Mouse (Mus musculus) ovary, adult 18-20 months (tissue): Measurements from ENCODE around the gene Mrpl24.
"Not testable (repeated sequence)": the region's sequence is repeated elsewhere in the genome, so short reads cannot be mapped to it uniquely, and the experiment has no call there.

Experiments
- DNase-seq: peaks from one replicate; pipeline ENCODE4 v3.0.0; 2022; ENCODE audit warnings: low spot score, mixed read lengths

Gene Mrpl24

DNA sequence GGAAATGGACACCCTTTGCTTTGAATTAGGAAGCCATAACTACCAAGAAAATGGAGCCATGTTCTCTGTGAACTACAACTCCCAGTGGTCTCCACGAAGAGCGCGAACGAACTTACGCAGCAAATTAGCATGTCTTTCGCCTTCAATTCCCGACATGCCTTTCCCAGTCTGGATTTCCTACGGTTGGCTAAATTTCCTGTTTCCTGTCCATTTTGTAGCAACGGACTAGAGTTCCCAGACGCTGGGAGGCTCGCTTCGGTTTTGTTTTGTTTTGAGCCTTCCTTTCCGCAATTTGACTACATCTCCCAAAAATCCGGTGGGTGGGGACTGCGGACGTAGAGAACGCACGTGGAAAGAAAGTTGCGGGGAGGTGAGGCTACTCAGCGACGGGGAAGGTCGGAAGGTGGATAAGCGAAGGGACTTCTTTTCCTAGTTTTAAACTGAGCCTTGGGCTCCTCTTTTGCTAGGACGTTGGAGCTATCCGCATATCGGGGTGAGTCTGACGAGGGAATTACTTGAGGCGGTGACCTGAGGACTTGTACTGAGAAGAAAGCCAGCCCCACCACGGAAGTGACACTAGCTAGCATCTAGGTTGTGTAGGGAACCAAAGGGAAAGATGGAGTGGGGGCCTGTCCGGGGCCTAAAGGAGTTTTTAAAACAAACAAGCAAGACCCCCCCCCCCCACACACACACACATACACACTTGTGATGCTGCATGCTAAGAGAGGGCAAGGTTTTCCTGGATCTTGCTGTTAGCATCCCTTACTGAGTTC lies at the start of gene Mrpl24:
Gene Mrpl24, plus strand, starts transcription at position 171 of the 773 bp plus-strand sequence.
- DNase-seq, result peak; percentile 81

DNA sequence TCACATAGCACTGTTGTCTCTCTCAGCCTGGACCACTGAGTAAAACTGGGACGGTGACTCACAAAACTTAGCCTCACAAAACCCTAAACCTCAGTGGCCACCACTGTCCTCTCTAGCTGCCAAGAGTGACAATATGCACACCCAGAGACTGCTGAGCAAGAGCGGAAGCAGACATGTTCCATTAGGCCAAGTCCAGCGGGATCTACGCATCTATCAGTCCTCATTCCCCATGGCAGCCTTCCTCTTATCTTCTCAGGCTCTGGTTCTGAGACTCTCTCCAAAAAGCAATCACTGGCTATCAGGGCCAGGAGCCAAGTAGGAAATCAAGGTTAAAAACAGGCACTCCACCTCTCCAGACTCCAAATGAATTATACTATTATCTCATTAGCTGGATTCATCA lies 41.6 kb upstream of the Mrpl24 start:
- DNase-seq, result no peak

DNA sequence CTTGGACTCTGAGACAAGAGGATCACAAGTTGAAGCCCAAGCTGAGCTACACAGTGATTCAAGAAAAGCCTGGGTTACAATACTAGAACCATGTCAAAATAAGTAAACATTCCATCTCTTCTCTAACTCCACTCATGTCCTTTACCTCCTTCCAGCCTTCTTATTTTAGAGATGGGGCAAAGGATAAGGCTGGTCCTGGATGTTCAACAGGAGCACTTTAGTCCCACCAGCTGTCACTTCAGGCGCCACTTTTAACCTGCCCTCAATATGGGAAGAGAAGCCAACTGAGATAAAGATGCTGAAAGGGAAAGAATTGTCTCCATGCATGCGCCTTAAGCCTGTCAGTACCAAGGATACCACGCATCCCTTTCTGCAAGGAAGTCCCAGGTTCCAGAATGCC lies 35.0 kb upstream of the Mrpl24 start:
- no peak for DNase-seq

DNA sequence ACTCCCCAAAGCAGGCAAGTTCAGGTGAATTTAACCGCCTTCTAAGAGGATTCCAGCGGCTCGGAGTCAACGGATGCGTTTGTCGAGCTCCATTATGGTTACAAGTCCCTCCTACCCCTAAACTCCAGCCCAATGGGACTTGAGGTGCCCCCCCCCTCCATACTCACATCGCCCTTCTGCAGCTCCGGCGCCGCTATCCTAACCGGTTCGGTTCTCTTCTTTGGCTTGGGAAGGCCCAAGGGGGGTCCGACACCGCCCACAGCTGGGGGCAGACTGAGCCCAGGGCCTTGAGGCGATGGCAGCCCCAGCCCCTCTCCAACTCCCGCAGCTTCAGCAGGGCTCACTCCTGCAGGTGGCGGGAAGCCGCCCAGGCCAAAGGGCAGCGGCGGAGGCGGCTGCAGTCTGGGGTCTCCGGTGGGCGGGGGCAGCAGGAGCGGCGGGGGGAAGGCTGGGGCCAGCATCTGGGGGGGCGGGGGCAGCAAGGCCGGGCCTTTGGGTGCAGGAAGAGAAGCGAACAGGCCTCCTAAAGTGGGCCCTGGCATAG lies 34.5 kb upstream of the Mrpl24 start:
- peak; percentile 24 for DNase-seq

DNA sequence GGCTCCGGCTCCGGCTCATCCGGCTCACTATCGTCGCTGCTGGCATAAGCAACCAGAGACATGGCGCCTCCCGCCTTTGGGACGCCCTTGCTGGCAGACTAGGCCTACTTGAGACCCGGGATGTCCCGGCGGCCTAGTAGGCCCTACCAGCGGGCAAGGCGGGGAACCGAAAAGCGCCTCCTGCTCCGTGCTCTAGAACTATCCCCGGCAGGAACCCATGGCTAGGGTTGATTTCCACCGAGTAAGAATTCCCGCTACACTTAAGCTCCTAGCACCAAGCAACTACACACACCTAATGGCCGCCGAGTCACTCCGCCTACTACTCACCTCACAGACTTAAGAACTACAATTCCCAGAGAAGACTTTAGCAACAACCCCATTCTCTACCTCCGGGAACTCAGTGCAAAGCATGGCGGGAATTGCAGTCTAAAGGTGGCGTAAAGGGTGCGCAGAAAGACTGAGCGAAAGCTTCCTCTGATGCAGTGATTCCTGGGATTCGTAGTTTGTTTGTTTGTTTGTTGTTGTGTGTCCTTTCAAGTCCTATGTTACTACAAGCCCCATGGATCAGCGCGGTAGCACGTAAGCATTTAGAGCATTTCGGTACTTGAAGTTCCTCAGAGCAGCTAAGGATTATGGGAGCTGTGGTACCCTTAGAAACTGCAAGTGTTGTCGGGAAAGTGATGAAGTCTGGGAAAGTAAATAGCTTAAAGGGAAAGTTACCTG lies 33.9 kb upstream of the Mrpl24 start, which contains the start of gene Prcc:
Gene Prcc, minus strand, starts transcription at position 328 of the 723 bp plus-strand sequence.
- DNase-seq, result peak; percentile 95

DNA sequence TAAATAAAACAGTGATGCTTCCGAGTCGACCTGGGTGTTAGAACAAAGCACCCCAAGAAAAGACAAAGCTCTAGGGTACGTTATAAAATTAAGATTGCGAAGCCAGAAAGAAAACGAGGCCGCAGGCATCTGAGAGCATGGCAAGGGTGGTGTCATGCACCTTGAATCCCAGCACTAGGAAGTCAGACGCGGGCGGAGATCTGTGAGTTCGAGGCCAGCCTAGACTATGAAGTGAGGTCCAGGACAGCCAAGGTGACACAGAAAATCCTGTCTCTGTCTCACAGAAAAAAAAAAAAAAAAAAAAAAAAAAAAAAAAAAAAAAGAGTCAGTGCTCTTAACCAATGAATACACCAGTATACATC lies 33.3 kb upstream of the Mrpl24 start:
- no peak for DNase-seq

DNA sequence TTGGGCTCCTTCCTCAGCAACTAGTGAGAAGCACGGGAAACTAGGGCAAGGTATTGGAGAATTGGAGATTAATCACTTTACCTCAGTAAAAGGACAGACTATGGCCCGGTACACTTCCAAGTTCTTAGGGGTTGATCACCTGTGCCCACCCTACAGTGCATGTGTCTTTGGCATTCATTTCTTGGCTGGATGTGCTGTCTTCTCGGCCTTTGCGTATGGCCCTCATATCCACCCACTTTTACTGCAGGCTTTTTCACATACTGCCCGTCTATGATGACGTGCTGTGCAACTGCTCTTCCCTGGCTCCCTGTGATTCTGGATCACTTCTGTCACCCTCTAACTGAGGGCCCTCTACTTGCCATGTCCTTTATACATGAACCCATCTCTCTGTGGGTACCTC lies 32.9 kb upstream of the Mrpl24 start:
- DNase-seq, result no peak

DNA sequence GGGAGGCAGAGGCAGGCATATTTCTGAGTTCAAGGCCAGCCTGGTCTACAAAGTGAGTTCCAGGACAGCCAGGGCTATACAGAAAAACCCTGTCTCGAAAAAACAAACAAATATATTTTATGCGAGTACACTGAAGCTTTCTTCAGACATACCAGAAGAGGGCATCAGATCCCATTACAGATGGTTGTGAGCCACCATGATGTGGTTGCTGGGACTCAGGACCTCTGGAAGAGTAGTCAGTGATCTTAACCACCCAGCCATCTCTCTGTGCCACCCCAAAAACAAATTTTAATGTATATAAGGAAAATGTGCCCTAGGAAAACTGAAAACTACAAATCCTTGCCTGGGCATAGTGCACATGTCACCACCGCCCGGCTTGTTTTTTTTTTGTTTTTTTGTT lies 31.9 kb upstream of the Mrpl24 start:
- DNase-seq, result not testable (repeated sequence)

DNA sequence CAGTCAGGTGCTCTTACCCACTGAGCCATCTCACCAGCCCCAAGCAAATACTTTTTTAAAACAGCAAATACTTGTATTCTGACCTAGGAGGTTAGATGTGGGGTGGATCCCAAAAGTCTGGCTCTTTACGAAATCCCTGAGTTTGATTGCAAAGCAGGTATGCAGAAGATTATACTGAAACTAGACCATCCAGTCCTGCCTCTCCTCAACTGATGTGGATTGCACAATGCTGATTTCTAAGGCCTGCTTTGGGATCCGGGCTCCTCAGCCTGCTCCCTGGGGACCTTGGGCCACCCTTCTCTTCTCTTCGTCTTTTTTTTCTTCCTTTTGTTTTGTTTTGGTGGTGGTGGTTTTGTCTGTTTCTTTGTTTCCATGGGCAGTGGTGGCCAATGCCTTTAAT lies 27.8 kb upstream of the Mrpl24 start:
- DNase-seq, result no peak

DNA sequence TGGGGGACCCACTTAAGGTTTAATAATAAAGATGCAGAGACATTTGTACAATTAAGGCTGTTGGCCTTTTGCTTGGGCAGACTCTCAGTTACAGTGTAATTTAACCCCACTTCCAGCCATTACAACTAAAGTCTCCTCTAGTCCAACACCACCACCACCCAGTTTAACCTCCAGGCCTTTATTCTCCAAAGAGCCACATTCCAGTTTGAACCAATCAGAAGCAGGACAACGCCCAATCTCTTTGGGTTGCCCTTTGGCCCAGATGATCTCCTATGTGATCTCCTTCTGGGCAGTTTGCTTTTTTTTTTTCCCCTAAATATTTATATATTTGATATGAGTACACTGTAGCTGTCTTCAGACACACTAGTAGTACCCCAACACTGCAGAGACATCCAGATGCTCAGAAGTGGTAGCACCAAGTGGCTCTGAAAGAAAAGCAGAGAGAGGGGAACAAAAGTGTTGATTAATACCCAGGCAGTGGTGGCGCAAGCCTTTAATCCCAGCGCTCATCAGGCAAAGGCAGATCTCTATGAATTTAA lies 25.9 kb upstream of the Mrpl24 start:
- DNase-seq, result no peak

DNA sequence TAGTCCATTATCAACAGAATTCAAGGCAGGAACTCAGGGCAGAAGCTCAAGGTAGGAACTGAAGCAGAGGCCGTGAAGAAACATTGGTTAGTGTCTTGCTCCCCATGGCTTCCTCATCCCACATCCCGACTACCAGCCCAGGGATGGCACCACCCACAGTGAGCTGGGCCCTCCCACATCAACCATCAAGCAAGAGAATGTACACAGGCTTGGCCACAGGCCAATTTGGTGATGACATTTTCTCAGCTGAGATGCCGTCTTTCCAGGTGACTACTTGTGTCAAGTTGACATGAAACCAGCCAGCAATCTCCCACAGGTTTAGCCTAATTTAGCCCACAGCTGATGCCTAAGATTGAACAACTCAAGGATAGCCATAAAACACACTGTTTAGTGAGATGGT lies 20.0 kb upstream of the Mrpl24 start:
- DNase-seq, result no peak

DNA sequence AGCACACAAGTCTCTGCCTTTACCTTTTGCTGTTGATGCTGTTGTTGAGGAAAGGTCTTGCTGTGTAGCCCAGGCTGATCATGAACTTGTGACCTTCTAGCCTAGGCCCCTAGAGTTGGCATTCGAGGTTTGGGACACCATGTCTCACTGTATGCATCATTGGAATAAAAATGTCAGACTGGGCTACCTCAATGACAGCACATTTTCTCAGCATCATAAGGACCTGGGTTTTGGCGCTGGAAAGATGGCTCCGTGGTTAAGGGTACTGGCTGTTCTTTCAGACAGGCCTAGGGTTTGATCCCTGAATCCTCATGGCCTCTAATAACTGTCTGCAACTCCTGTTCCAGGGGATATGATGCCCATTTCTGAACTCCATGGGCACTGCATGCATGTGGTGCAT lies 19.5 kb upstream of the Mrpl24 start:
- DNase-seq, result no peak

DNA sequence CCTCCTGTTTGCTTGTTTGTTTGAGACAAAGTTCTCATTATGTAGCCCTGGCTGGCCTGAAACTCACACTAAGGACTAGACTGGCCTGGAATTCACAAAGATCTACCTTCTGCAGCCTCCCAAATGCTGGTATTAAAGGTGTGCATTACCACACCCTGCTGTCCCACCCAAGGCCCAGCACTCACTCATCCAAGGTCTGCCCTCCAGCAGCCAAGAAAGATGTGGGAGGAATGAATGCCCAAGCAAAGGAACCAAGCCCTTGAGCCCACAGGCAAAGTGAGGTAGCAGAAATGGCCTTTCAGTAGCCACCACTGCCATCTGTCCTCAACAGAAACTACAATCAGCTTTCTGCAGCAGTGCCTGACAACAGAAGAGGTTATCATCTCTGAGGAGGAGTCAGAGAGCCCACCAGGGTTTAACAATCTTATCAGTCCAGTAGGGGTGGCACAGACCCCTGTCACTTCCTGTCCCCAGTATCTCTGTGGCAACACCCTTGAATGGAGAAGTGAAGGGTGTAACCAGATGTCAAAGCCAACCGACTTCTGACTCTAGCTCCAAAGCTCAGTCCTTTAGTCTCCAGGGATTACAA lies 18.2 kb upstream of the Mrpl24 start:
- no peak for DNase-seq

DNA sequence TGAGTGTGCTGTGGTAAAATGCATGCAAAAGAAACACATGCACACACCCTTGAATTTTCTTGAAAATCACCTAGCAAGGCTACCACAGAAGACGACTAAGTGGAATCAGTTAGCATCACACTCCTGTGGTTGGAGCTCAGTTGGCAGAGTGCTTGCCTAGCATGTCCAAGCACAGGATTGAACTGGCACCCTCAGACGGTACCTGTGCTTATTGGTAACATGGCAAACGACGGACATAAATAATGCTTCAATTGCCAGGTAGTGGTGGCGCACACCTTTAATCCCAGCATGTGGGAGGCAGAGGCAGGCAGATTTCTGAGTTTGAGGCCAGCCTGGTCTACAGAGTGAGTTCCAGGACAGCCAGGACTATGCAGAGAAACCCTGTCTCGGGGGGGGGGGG lies 17.3 kb upstream of the Mrpl24 start:
- not testable (repeated sequence) for DNase-seq

DNA sequence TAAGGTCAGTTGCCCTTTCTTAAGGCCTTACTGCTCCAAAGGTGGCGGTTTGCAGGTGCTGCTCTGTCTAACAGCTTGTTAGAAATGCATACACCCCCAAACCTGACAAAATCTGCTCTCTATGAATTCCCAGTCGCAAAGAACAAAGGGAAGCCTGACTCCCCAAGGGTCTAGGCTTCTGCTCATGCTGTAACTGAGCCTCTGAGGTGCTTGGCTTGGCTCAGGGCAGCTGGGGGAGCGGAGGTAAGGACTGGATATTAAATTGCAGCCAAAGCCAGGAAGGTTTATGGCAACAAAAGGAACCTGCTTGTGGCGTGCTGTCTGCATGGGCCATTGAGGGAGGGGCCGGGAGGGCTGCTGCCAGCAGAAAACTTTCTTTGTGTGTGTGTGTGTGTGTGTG lies 15.5 kb upstream of the Mrpl24 start:
- no peak for DNase-seq

DNA sequence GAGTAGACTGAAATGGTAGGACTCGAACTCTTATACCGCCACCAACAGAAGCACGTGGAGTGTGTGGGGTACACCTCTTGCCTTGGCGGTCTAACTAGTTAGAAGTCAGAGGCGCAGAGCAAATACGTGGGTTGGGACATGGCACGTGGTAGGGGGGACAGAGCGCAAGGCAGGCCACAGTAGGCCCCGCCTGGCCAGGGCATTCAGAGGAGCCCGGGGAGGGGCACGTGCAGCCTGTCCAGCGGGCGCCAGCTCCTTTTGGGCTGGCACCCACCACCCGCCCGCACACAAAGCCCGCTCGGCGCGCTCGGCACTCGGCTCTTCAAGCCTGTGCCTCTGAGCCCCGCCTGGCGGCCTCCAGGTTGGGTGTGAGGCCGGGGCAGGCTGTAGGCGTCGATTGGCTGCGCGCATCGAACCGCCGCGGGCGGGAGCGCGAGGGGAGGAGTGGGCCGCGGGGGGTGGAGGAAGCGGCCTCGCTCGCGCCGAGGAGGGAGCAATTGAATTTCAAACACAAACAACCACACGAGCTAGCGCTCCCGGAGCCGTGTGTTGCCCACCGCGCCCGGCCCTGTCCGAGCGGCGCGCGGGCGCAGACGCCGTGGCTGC lies 13.3 kb upstream of the Mrpl24 start, which contains the start of gene Hdgf:
Gene Hdgf, plus strand, starts transcription at position 442 of the 606 bp plus-strand sequence.
- peak; percentile 96 for DNase-seq

DNA sequence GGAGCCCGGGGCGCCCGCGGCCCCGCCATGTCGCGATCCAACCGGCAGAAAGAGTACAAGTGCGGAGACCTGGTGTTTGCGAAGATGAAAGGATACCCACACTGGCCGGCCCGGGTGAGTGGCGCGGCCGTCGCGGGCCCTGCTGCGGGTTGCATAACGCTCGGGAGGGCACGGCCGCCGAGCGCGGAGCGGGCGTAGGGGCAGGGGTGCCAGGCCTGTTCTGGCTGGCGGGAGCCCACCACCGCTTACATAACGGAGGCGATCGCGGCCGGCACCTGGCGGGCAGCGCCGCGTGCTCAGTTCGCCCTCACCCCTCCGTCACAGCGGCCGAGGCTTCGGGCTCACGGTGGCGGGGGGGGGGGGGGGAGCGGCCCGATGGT lies 12.7 kb upstream of the Mrpl24 start:
- DNase-seq, result no peak

DNA sequence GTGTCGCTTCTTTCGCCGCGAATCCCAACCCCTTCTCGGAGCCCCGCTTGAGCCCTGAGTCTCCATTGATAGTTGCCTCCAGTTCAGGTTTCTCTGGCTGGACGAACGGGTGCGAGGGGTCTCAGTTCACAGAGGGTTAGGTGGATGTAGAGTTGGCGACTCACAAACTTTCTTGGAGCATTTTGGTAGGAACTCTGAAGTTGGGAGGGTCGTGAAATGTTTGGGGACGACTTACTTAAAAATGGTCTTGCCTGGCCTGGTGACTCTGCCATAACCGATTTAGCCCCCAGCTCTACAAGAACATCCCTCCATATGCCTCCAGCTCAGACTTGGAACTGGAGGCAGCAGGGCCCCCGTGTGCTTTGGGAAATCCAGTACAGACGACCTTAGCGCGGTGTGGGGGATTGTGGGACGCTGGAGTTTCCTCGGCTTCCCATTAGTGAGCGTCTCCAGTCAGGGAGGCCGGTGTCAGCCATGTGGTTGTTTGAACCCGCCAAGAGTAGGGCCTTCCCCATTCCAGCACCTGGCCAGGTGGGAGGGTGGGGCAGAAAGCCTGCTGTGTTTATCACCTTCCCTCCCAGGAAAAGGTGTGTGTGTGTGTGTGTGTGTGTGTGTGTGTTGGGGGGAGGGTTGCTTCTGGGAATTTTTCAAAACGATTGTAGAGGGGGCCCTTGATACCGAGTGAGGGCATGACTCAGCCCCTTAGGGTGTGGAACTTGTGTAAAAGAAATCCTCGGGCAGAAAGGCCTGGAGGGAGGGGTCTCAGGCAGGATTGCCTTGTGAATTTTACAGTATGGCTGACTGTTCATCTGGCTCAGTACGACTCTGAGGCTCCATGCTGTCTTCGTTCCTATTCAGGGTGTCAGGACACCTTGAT lies 12.1 kb upstream of the Mrpl24 start:
- DNase-seq, result no peak

DNA sequence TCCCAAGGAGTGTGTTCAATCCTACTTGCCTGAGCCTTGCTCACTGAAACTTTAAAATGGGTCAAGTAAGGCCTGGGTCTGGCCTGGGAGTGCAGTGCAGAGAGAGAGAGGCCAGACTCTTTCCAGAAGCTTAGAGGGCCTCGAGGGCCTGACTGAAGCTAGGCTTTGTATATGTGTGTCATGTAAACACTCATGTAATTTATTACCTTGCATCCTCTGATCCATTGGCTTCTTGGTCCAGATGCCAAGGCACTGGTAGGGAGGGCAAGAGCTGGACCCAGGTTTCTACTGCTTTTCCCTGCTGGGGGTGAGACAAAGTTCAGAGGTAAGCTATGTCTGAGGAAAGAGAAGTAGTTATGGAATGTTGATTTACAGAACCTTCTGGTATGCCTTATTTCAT lies 11.4 kb upstream of the Mrpl24 start:
- DNase-seq, result no peak

DNA sequence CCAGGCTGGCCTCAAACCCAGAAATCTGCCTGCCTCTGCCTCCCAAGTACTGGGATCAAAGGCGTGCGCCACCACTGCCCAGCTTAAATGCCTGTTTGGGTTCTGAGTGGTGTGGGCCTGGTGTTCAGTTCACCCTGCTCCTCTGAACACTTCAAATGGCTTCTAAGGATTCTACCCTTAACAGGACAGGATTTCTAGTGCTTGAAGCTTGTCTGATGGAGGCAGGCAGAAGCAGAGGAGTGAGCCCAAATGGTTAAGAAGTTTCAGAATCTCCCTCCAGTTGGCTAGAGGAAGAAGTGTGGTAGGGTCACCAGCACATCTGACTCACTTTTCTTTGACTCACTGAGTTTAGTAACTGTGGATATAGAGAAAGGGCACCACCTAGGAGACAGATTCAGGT lies 9.9 kb upstream of the Mrpl24 start:
- DNase-seq, result no peak

DNA sequence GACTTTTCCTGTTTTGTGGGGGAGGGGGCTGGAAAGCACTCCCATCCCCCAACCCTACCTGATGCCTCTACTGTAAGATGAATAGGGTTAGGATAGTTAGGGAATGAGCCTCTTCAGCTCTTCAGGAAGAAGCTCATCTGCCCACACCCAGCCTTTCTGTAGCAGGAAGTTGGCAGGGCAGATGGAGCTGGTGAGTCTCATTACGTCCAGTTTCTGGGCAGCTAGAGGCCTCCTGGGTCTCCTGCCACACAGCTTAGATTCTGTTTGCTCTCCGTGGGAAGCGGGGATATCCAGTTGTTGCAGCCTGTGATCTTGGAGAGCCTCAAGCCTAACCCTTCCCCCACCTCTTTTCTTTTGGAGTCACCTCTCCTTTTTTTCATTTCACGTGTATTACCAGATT lies 9.4 kb upstream of the Mrpl24 start:
- no peak for DNase-seq
